Mouse (Mus musculus) embryonic facial prominence, embryonic 15.5 days (tissue): ENCODE results near the gene Psmd8. TPM values are rescaled to one million over a fixed set of nuclear protein-coding genes. Genes with fewer than 3 reads are reported as not detected.
"Not testable (repeated sequence)": the region's sequence is repeated elsewhere in the genome, so short reads cannot be mapped to it uniquely, and the experiment has no call there.

Experiments
- ATAC-seq: fragments of 200-750 bp; cut with Nextera tagmentation; 2 replicates; pipeline ENCODE4 v1.8.0; 2017; ENCODE audit warnings: low read depth, moderate TSS enrichment; ENCODE audit not compliant: insufficient number of reproducible peaks, low FRiP score, low TSS enrichment
- H3K27ac ChIP-seq: fragments of 300-500 bp; sonication (generic); replicated peaks from 2 replicates; pipeline ENCODE4 v1.5.1; 2015; ENCODE audit warnings: mild to moderate bottlenecking, inconsistent platforms
- H3K27me3 ChIP-seq: fragments of 300-500 bp; sonication (generic); 2 replicates; pipeline ENCODE4 v1.6.1; 2015; ENCODE audit warnings: inconsistent platforms
- H3K36me3 ChIP-seq: fragments of 300-500 bp; sonication (generic); 2 replicates; pipeline ENCODE4 v1.6.1; 2015; ENCODE audit warnings: mild to moderate bottlenecking, inconsistent platforms
- H3K4me1 ChIP-seq: fragments of 300-500 bp; sonication (generic); 2 replicates; pipeline ENCODE4 v1.6.1; 2015; ENCODE audit warnings: inconsistent platforms
- H3K4me2 ChIP-seq: fragments of 300-500 bp; sonication (generic); replicated peaks from 2 replicates; pipeline ENCODE4 v1.6.1; 2015; ENCODE audit warnings: mild to moderate bottlenecking, inconsistent platforms
- H3K4me3 ChIP-seq: fragments of 300-500 bp; sonication (generic); replicated peaks from 2 replicates; pipeline ENCODE4 v1.5.1; 2015; ENCODE audit warnings: mild to moderate bottlenecking, inconsistent platforms
- H3K9ac ChIP-seq: fragments of 300-500 bp; sonication (generic); 2 replicates; pipeline ENCODE4 v1.6.1; 2015; ENCODE audit warnings: inconsistent platforms
- H3K9me3 ChIP-seq: fragments of 300-500 bp; sonication (generic); replicated peaks from 2 replicates; pipeline ENCODE4 v1.6.1; 2016; ENCODE audit warnings: inconsistent platforms
- WGBS: fragments of 180-500 bp; shearing (Covaris S2); methylation state at CpG from one replicate; pipeline ENCODE4 v1.1.7; 2015; 5-methylcytosine and 5-hydroxymethylcytosine counted together
- polyA plus RNA-seq: library from polyadenylated mRNA; unstranded; fragments of >200 nt; fragmentation: Nextera tagmentation; extraction: Ambion mirVana; gene quantifications from 2 replicates; pipeline ENCODE4 v1.2.1, GENCODE M21; 2015

Psmd8 gene
- polyA plus RNA-seq, 1 experiment from 2014 or later = 275 TPM

DNA sequence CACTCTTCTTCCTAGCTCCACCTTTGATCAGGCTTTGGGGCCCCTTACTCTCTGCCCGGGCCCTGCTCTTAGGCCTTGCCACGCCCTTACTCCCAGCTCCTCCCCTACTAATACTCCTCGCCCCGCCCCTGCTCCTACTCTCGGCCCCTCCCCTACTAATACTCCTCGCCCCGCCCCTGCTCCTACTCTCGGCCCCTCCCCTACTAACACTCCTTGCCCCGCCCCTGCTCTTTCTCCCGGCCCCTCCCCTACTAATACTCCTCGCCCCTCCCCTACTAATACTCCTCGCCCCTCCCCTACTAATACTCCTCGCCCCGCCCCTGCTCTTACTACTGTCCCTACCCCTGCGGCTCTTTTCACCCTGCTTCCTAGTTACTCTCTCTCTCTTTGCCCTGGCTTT lies 30.5 kb upstream of the Psmd8 start:
- H3K9me3 ChIP-seq, H3K36me3 ChIP-seq, H3K9ac ChIP-seq, H3K27me3 ChIP-seq: not testable (repeated sequence)
- peak; percentile 12; the same call in 1 of the 2 replicates for ATAC-seq
- peak overlapping the region; percentile 43 for H3K4me3 ChIP-seq
- peaks cover 18% of the 10 kb centered on the region for H3K4me1 ChIP-seq
- H3K4me2 ChIP-seq = peak overlapping the region; percentile 53
- H3K27ac ChIP-seq = peak overlapping the region; percentile 86
- 20% methylated on average over 15 of the region's 15 CpGs for WGBS

DNA sequence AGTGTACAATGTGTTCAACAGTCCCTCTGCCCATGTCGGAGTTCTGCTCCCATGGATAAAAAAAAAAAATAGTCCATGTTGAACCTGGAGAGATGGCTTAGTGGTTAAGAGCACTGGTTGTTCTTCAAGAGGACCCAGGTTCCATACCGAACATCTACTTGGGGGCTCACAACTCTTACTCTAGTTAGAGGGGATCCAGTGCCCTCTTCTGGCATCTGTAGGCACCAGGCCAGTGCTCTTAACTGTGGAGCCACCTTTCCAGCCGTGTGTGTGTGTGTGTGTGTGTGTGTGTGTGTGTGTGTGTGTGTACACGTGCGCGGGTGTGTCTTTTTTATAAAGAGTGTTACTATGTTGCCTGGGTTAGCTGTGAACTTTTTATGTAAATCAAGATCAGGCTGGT lies 22.1 kb upstream of the Psmd8 start:
- H3K27me3 ChIP-seq = no peaks in the 10 kb centered on the region
- H3K36me3 ChIP-seq = no peaks in the 10 kb centered on the region
- no peak overlapping the region for H3K9ac ChIP-seq
- no peak for ATAC-seq
- no peak overlapping the region for H3K27ac ChIP-seq
- no peak overlapping the region for H3K4me3 ChIP-seq
- WGBS = 77% methylated on average over 6 of the region's 6 CpGs
- H3K4me2 ChIP-seq = no peak overlapping the region
- H3K4me1 ChIP-seq = no peaks in the 10 kb centered on the region
- H3K9me3 ChIP-seq = no peaks in the 10 kb centered on the region

DNA sequence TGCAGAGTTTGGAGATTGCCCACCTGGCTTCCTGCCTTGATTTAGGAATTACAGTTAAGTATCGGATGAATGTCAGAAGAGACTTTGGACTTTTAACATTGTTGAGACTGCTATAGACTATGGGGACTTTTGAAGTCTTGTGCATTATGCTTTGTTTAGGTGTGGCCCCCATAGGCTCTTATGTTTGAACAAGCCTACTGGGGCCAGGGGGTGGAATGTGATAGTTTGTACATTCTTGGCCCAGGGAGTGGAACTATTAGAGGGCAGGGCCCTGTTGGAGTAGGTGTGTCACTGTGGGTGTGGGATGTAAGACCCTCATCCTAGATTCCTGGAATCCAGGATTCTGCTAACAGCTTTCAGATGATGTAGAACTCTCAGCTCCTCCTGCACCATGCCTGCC lies 13.7 kb upstream of the Psmd8 start:
- H3K4me2 ChIP-seq, ATAC-seq, H3K4me1 ChIP-seq, H3K4me3 ChIP-seq, H3K27me3 ChIP-seq, H3K27ac ChIP-seq, H3K36me3 ChIP-seq, H3K9me3 ChIP-seq, H3K9ac ChIP-seq: not testable (repeated sequence)
- 89% methylated on average over 1 of the region's 1 CpGs for WGBS

DNA sequence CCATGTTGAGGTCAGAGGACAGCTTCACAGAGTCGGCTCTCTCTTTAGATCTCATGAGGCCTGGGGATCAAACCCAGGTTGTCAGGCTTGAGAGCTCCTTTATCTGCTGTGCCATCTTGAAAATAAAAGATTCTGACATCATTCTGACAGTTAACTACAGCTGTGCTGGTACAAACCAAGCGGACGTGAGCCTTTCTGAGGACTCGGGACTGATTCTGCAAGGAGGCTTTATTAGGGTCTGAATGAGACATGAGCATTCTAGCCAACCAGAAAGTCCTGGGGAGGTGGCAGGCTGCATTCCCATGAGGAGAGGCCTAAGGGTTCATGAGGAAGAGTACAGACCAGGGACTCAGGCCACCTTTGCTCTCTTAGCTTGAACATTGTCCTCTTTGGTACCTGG lies 822 bp upstream of the Psmd8 start:
- H3K36me3 ChIP-seq = peaks cover 12% of the 10 kb centered on the region
- not testable (repeated sequence) for H3K27me3 ChIP-seq, H3K9ac ChIP-seq, H3K27ac ChIP-seq, H3K4me2 ChIP-seq, H3K9me3 ChIP-seq, H3K4me3 ChIP-seq, ATAC-seq
- 83% methylated on average over 4 of the region's 4 CpGs for WGBS
- peaks cover 17% of the 10 kb centered on the region for H3K4me1 ChIP-seq

DNA sequence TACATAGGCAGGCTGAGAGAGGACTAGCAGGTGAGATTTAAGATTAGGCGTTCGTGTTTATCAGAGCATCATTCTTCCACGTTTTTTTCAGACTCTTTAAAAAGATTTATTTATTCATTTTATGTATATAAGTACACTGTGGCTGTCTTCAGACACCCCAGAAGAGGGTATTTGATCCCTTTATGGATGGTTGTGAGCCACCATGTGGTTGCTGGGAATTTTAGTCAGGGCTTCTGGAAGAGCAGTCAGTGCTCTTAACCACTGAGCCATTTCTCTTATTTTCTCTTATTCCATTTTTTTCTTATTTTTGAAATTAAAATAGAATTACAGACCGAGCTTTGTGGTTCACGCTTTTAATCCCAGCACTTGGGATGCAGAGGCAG lies 344 bp upstream of the Psmd8 start:
- Histone ChIP-seq H3K4me3 (peak overlapping the region; percentile 81), H3K27ac (no peak overlapping the region; the same call in 1 of the 2 replicates), H3K4me2 (peak overlapping the region; percentile 58), H3K9ac (no peak overlapping the region), H3K36me3 (peaks cover 17% of the 10 kb centered on the region), H3K4me1 (peaks cover 17% of the 10 kb centered on the region), H3K9me3 (no peaks in the 10 kb centered on the region), H3K27me3 (no peaks in the 10 kb centered on the region)
- ATAC-seq = no peak
- WGBS = 40% methylated on average over 5 of the region's 5 CpGs

DNA sequence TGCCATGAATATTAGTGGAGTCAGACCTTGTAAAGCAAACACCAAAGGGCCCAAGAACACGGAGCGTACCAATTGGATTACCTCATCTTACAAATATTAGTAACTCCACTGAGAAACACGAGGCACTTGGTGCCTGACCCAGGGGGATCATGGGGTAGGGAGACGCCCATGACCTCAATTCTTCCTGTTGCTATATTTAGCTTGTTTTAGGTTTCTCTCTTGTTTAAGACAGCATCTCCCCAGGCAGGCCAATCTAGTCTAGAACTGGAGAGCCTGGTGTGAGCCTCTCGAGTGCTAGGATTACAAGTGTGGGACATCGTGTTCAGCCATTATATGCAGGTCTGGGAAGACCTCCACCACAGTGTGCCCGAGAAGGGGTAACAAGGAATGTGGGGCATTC lies 1.2 kb downstream of the Psmd8 start:
- ATAC-seq = no peak
- no peak overlapping the region for H3K27ac ChIP-seq
- no peaks in the 10 kb centered on the region for H3K9me3 ChIP-seq
- peak overlapping the region; percentile 81 for H3K4me3 ChIP-seq
- WGBS = 28% methylated on average over 7 of the region's 7 CpGs
- H3K36me3 ChIP-seq = peaks cover 32% of the 10 kb centered on the region
- 0 out of 2 replicates have a peak overlapping the region, but pooled peaks have one; percentile 64 for H3K9ac ChIP-seq
- peak overlapping the region; percentile 75 for H3K4me2 ChIP-seq
- peaks cover 17% of the 10 kb centered on the region for H3K4me1 ChIP-seq
- peaks cover 6% of the 10 kb centered on the region; the same call in 1 of the 2 replicates for H3K27me3 ChIP-seq

DNA sequence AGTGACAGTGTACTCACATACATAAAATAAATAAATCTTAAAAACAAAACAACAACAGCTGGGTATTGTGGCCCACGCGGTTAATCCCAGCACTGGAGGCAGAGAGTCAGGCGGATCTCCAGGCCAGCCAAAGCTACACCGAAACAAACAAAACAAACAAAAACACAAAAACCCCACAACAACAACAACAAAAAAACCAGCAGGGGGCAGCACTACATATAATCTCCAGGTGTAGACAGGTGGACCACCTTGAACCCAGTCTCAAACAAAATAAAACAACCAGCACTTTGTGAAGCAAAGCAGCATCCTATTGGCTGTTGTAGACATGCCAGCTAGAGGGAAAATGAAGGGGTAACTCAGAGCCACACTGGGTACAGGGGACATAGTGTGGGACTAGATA lies 2.4 kb downstream of the Psmd8 start:
- WGBS = 89% methylated on average over 4 of the region's 4 CpGs
- Histone ChIP-seq H3K4me3 (no peak overlapping the region), H3K9ac (no peak overlapping the region), H3K27ac (no peak overlapping the region), H3K4me1 (peaks cover 17% of the 10 kb centered on the region), H3K9me3 (no peaks in the 10 kb centered on the region), H3K27me3 (peaks cover 17% of the 10 kb centered on the region), H3K4me2 (no peak overlapping the region), H3K36me3 (peaks cover 44% of the 10 kb centered on the region)
- no peak for ATAC-seq

DNA sequence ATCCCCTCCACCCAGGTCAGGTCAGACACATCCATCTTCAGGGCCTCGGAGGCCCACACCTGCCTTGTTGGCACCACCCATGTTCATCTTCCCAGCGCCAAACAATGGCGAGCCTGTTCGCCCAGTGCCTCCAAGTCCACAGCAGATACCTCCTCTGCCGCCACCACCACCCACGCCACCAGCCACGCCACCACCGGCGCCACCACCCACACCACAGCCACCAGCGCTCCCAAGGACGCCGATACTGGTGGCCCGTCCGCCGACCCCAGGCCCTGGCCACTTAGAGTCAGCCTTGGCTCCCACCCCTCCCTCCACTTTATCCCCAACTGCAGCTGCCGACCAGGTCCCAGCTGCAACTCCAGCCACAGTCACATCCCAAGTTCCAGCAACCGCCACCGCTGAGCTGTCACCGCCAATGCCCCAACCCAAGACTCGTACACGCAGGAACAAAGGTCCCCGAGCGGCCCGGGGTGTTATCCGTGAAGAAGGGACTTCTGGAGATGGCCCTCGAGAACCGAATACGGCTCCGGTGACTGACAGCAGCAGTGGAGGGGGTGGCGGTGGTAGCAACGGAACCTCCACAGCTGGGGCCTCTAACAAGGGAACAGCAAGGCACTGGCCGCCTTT lies 8.0 kb downstream of the Psmd8 start:
- no peak overlapping the region for H3K27ac ChIP-seq
- H3K4me1 ChIP-seq = peaks cover 44% of the 10 kb centered on the region
- H3K4me2 ChIP-seq = peak overlapping the region; percentile 88; the same call in 1 of the 2 replicates
- H3K27me3 ChIP-seq = peaks cover 38% of the 10 kb centered on the region
- no peak for ATAC-seq
- H3K36me3 ChIP-seq = peaks cover 42% of the 10 kb centered on the region
- 39% methylated on average over 32 of the region's 32 CpGs for WGBS
- no peak overlapping the region for H3K9ac ChIP-seq
- H3K4me3 ChIP-seq = peak overlapping the region; percentile 65
- H3K9me3 ChIP-seq = no peaks in the 10 kb centered on the region

DNA sequence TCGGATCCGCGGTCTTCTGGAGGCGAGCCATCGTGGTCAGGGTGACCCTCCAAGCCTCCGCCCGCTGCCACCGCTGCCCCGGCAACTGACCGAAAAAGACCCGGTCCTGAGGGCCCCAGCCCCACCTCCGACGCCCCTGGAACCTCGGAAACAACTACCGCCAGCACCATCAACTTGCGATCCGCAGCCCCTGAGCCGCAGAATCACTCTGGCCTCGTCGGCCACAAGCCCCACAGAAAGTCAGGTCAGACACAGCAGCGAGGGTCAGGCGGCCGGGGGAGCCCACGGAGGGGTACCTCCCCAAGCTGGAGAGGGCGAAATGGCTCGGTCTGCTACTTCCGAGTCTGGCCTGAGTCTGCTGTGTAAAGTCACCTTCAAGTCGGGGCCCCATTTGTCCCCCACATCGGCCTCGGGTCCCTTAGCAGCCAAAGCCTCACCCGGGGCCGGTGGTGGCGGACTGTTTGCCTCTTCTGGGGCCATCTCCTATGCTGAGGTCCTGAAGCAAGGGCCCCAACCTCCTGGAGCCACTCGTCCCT lies 8.9 kb downstream of the Psmd8 start:
- WGBS = 6% methylated on average over 34 of the region's 34 CpGs
- Histone ChIP-seq H3K27ac (no peak overlapping the region), H3K4me1 (peaks cover 44% of the 10 kb centered on the region), H3K4me3 (peak overlapping the region; percentile 65), H3K36me3 (peaks cover 35% of the 10 kb centered on the region), H3K9ac (peak overlapping the region; percentile 4; the same call in 1 of the 2 replicates), H3K4me2 (peak overlapping the region; percentile 88), H3K9me3 (no peaks in the 10 kb centered on the region), H3K27me3 (peaks cover 38% of the 10 kb centered on the region)
- no peak for ATAC-seq

DNA sequence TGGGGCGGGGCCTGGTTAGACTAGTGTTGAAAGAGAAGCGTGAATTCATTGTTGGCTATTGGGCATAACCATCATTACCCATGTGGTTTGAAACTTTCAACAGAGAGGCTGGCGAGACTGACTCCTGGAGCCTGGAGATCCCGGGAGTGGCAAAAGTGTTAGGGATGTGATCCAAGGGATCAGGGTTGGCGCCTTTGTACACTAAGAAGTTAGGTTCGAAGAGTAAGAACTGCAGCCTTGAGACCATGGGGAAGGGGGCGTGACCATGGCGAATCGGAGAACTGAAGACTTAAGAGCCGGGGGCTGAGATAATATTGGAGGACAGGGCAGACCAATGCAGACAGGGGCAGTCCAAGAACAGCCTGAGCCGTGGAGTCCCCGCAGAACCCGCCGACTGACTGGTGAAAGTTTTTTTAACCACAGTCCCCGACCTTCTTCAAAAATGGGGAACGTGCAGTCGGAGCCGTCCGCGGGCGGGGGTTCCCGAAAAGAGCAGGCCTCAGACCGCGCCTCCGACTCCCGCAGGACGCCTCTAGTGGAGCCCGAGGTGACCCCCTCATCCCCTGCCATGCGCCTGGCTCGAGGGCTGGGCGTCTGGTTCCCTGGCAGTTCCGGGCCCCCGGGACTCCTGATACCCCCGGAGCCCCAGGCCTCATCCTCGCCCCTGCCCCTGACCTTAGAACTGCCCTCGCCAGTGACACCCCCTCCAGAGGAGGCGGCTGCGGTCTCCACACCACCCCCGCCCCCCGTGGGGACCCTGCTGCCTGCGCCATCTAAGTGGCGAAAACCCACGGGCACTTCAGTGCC lies 9.5 kb downstream of the Psmd8 start:
- Histone ChIP-seq H3K36me3 (peaks cover 29% of the 10 kb centered on the region), H3K4me1 (peaks cover 44% of the 10 kb centered on the region), H3K9me3 (no peaks in the 10 kb centered on the region), H3K27me3 (peaks cover 38% of the 10 kb centered on the region), H3K4me2 (peak overlapping the region; percentile 88), H3K9ac (peak overlapping the region; percentile 4; the same call in 1 of the 2 replicates), H3K4me3 (peak overlapping the region; percentile 65), H3K27ac (no peak overlapping the region)
- no peak for ATAC-seq
- WGBS = under 1% methylated on average over 43 of the region's 43 CpGs

DNA sequence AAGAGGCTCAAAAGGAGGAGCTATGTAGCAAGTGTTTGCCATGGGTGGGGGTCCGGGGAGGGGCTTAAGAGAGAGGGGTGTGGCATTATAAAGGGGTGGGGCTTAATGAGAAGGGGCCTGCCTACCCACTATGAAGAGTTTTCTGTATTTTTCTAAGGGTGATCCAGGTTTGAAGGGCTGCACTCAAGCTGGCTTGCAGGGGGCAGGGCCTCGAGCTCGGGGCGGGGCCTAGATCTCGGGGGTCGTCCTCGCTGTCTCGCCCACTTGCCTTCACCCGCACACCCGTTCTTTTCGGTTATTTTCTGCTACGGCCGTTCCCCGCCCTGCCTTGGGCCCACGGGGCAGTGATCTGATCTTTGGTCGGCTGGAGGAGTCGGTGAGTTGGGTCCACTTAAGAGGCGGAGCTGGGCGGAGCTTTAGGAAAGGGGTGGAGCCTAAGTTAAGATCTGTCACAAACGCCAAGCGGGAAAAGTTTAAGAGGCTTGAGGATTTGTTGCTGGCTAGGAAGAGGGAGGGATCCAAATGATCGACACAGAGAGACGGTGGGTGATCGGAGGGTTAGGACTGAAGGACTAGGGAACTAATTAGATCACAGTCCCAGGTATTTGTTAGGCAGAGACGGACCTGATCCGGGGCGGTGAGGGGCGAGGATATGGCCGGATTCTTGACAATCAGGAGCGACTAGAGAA lies 10.3 kb downstream of the Psmd8 start, which contains the start of the genes Ggn and Spred3:
TSS of gene Ggn (plus strand) at position 145 of the 689 bp plus-strand sequence.
TSS of gene Spred3 (minus strand) at position 346 of the 689 bp plus-strand sequence.
- Histone ChIP-seq H3K4me1 (peaks cover 44% of the 10 kb centered on the region), H3K9ac (peak within 1 kb of the TSS; percentile 57), H3K27me3 (peaks cover 38% of the 10 kb centered on the region), H3K36me3 (peaks cover 21% of the 10 kb centered on the region), H3K4me3 (peak within 1 kb of the TSS; percentile 65), H3K4me2 (peak within 1 kb of the TSS; percentile 88), H3K9me3 (no peaks in the 10 kb centered on the region), H3K27ac (peak within 1 kb of the TSS; percentile 82)
- ATAC-seq = peak; percentile 56
- under 1% methylated on average over 30 of the region's 30 CpGs for WGBS
